Mouse (Mus musculus) limb, embryonic 10.5 days (tissue): ENCODE measurements around the gene Sox2. TPM values are rescaled to one million over a fixed set of nuclear protein-coding genes. Genes with fewer than 3 reads are reported as not detected.
A peak's percentile ranks its signal among the peaks of the same experiment; 100 is the strongest.

Experiments used
- DNase-seq: peaks from one replicate; pipeline ENCODE4 v3.0.0-alpha.2; 2017; ENCODE audit warnings: low spot score
- H3K27ac ChIP-seq: fragments of 300-500 bp; sonication (generic); 2 replicates; pipeline ENCODE4 v1.5.1; 2016; ENCODE audit warnings: mild to moderate bottlenecking
- H3K27me3 ChIP-seq: fragments of 300-500 bp; sonication (generic); 2 replicates; pipeline ENCODE4 v1.6.1; 2016; ENCODE audit warnings: low read depth, mild to moderate bottlenecking; ENCODE audit not compliant: poor library complexity, severe bottlenecking
- H3K36me3 ChIP-seq: fragments of 300-500 bp; sonication (generic); 2 replicates; pipeline ENCODE4 v1.6.1; 2016; ENCODE audit warnings: mild to moderate bottlenecking, moderate library complexity
- H3K4me1 ChIP-seq: fragments of 300-500 bp; sonication (generic); 2 replicates; pipeline ENCODE4 v1.6.1; 2016
- H3K4me3 ChIP-seq: fragments of 300-500 bp; sonication (generic); 2 replicates; pipeline ENCODE4 v1.5.1; 2016; ENCODE audit warnings: mild to moderate bottlenecking, moderate library complexity
- H3K9me3 ChIP-seq: fragments of 300-500 bp; sonication (generic); replicated peaks from 2 replicates; pipeline ENCODE4 v1.6.1; 2016; ENCODE audit warnings: mild to moderate bottlenecking
- WGBS: fragments of 180-500 bp; shearing (Covaris S2); methylation state at CpG from one replicate; pipeline ENCODE4 v1.1.7; 2016; 5-methylcytosine and 5-hydroxymethylcytosine counted together
- polyA plus RNA-seq: library from polyadenylated mRNA; unstranded; fragments of >200 nt; fragmentation: Nextera tagmentation; extraction: Ambion mirVana; gene quantifications from 2 replicates; pipeline ENCODE4 v1.2.1, GENCODE M21; 2016

Sox2 gene
- polyA plus RNA-seq, 1 experiment from 2014 or later = 0.20 TPM

- no peak for DNase-seq
- no peak overlapping the region for H3K27ac ChIP-seq
Measured at GRCm38 (mm10) chr3:34648105-34648832, 1.9 kb upstream of the Sox2 start.

GRCm38 (mm10) chr3:34648833-34649719 lies 1.1 kb upstream of the Sox2 start:
- Histone ChIP-seq H3K27me3 (peaks cover 99% of the 10 kb centered on the region), H3K4me1 (peaks cover 31% of the 10 kb centered on the region), H3K4me3 (peak overlapping the region; percentile 52), H3K36me3 (no peaks in the 10 kb centered on the region), H3K27ac (peak overlapping the region; percentile 27; the same call in 1 of the 2 replicates), H3K9me3 (no peaks in the 10 kb centered on the region)
- no peak for DNase-seq
- 1% methylated on average over 50 of the region's 50 CpGs for WGBS

More at GRCm38 (mm10) chr3:34648105-34648832, 1.9 kb upstream of the Sox2 start:
- Histone ChIP-seq H3K27me3 (peaks cover 99% of the 10 kb centered on the region), H3K9me3 (no peaks in the 10 kb centered on the region), H3K4me3 (peak overlapping the region; percentile 52), H3K4me1 (peaks cover 31% of the 10 kb centered on the region), H3K36me3 (no peaks in the 10 kb centered on the region)
- 1% methylated on average over 19 of the region's 19 CpGs for WGBS

GRCm38 (mm10) chr3:34650621-34651361 lies 586 bp downstream of the Sox2 start:
- Histone ChIP-seq H3K36me3 (no peaks in the 10 kb centered on the region), H3K9me3 (no peaks in the 10 kb centered on the region), H3K4me1 (peaks cover 31% of the 10 kb centered on the region), H3K4me3 (peak overlapping the region; percentile 52), H3K27me3 (peaks cover 99% of the 10 kb centered on the region), H3K27ac (no peak overlapping the region)
- under 1% methylated on average over 67 of the region's 67 CpGs for WGBS
- DNase-seq = peak; percentile 77

- no peak overlapping the region for H3K4me3 ChIP-seq
- no peaks in the 10 kb centered on the region for H3K9me3 ChIP-seq
- no peak for DNase-seq
- no peaks in the 10 kb centered on the region for H3K36me3 ChIP-seq
- WGBS = 1% methylated on average over 26 of the region's 26 CpGs
- H3K4me1 ChIP-seq = peaks cover 31% of the 10 kb centered on the region
- no peak overlapping the region for H3K27ac ChIP-seq
- peaks cover 99% of the 10 kb centered on the region for H3K27me3 ChIP-seq
Measured at GRCm38 (mm10) chr3:34651486-34652170, 1.4 kb downstream of the Sox2 start.

- H3K4me3 ChIP-seq = no peak overlapping the region
- WGBS = under 1% methylated on average over 14 of the region's 14 CpGs
- peaks cover 34% of the 10 kb centered on the region for H3K4me1 ChIP-seq
- H3K9me3 ChIP-seq = no peaks in the 10 kb centered on the region
- H3K36me3 ChIP-seq = no peaks in the 10 kb centered on the region
- no peak for DNase-seq
- no peak overlapping the region for H3K27ac ChIP-seq
- H3K27me3 ChIP-seq = peaks cover 99% of the 10 kb centered on the region
Measured at GRCm38 (mm10) chr3:34652616-34653015, 2.4 kb downstream of the Sox2 start.

GRCm38 (mm10) chr3:34653235-34653976 lies 3.2 kb downstream of the Sox2 start:
- H3K36me3 ChIP-seq = no peaks in the 10 kb centered on the region
- no peak overlapping the region for H3K27ac ChIP-seq
- no peaks in the 10 kb centered on the region for H3K9me3 ChIP-seq
- H3K4me3 ChIP-seq = no peak overlapping the region
- DNase-seq = no peak
- peaks cover 31% of the 10 kb centered on the region for H3K4me1 ChIP-seq
- H3K27me3 ChIP-seq = peaks cover 100% of the 10 kb centered on the region
- under 1% methylated on average over 26 of the region's 26 CpGs for WGBS

- DNase-seq = no peak
- Histone ChIP-seq H3K27me3 (peaks cover 100% of the 10 kb centered on the region), H3K4me1 (peaks cover 24% of the 10 kb centered on the region), H3K9me3 (no peaks in the 10 kb centered on the region), H3K4me3 (no peak overlapping the region), H3K36me3 (no peaks in the 10 kb centered on the region), H3K27ac (no peak overlapping the region)
- 2% methylated on average over 9 of the region's 9 CpGs for WGBS
Measured at GRCm38 (mm10) chr3:34653977-34654500, 3.8 kb downstream of the Sox2 start.

GRCm38 (mm10) chr3:34654781-34655180 lies 4.6 kb downstream of the Sox2 start:
- DNase-seq = no peak
- Histone ChIP-seq H3K36me3 (no peaks in the 10 kb centered on the region), H3K4me3 (no peak overlapping the region), H3K27ac (no peak overlapping the region), H3K9me3 (no peaks in the 10 kb centered on the region), H3K27me3 (peaks cover 100% of the 10 kb centered on the region), H3K4me1 (peaks cover 17% of the 10 kb centered on the region)
- 19% methylated on average over 6 of the region's 6 CpGs for WGBS

- peaks cover 10% of the 10 kb centered on the region for H3K4me1 ChIP-seq
- no peaks in the 10 kb centered on the region for H3K9me3 ChIP-seq
- no peak overlapping the region for H3K4me3 ChIP-seq
- WGBS = 11% methylated on average over 11 of the region's 11 CpGs
- H3K36me3 ChIP-seq = no peaks in the 10 kb centered on the region
- DNase-seq = no peak
- H3K27ac ChIP-seq = no peak overlapping the region
- peaks cover 100% of the 10 kb centered on the region for H3K27me3 ChIP-seq
Measured at GRCm38 (mm10) chr3:34655311-34656075, 5.3 kb downstream of the Sox2 start.

- Histone ChIP-seq H3K9me3 (no peaks in the 10 kb centered on the region), H3K36me3 (no peaks in the 10 kb centered on the region), H3K27me3 (peaks cover 100% of the 10 kb centered on the region), H3K4me3 (no peak overlapping the region), H3K27ac (no peak overlapping the region), H3K4me1 (peaks cover 4% of the 10 kb centered on the region)
- WGBS = 6% methylated on average over 3 of the region's 3 CpGs
- DNase-seq = no peak
Measured at GRCm38 (mm10) chr3:34656153-34656552, 5.9 kb downstream of the Sox2 start.
